Mouse (Mus musculus): ENCODE measurements around the gene Herc4. TPM values are rescaled to one million over a fixed set of nuclear protein-coding genes. Genes with fewer than 3 reads are reported as not detected.

The Herc4 gene
- polyA plus RNA-seq (2012; rRNA removed), result 6.0 and 7.2 TPM in 2 replicates

DNA sequence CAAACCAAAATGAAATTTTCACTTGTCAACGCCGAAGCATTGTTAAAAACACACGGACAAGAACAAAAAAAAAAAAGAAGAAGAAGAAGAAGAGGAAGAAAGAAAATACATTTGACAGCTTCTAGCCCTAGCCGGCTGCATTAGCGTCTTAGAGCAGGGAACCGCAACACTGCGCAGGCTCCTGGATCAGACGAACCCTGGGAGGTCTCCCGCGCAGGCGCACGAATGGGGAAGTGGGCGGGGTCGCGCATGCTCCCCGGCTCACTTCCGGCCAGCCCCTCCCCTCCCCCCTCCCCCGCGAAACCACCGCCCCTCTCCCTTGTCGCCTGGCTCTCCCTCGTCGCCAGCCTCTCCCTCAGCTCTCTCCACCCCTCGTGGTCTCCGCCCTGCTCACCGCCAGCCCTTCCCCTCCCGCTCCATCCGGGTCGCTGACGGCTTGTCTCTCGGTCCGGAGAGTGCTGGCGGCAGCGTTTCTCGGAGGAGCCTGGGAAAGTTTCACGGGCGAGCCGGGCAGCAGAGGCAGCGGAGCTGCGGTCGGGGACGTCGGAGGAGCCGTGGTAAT is at the start of gene Herc4:
TSS of gene Herc4 (plus strand) at position 318 of the 562 bp plus-strand sequence.
- Histone ChIP-seq H3K27me3 (ENCODE audit: control insufficient read depth, insufficient read depth, low read length) (no peaks in the 10 kb centered on the region), H3K36me3 (ENCODE audit: control insufficient read depth, insufficient read depth, low read length) (peaks cover 3% of the 10 kb centered on the region; the same call in 1 of the 2 replicates), H3K4me1 (ENCODE audit: control insufficient read depth, insufficient read depth, insufficient read length, low read length) (peaks cover 7% of the 10 kb centered on the region; the same call in 1 of the 2 replicates), H3K27ac (ENCODE audit: insufficient read depth, low read depth, low read length) (peak within 1 kb of the TSS; percentile 99), H3K4me3 (ENCODE audit: low read depth, low read length) (peak within 1 kb of the TSS; percentile 86)
- peak; percentile 97 for TF ChIP-seq POLR2A (IDR thresholded peaks at IDR 0.05; ENCODE audit: low read depth, low read length)
- no peak for TF ChIP-seq CTCF (IDR thresholded peaks at IDR 0.05; ENCODE audit: extremely low read depth, insufficient read length, insufficient replicate concordance, low read depth, low read length)
- 0% methylated on average over 44 of the region's 44 CpGs for WGBS

DNA sequence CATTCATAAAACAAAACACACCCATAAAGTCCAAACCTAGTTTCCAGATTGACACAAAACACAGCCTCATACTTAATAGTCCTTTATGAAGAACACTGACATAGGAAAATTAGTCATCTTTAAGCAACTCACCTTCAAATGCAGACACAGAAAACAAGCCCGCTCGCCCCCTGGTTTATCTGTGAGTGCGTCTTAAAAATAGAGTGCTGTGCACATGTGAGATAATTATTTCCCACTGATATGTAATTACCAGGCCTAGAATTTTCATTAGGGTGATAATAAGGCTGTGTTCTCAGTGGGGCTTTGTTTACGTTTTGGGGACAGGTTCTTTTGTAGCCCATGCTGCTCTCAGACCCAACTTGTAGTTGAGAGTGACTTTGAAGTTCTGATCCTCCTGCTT is 44.6 kb upstream of the Herc4 start:
- Histone ChIP-seq H3K4me1 (ENCODE audit: control insufficient read depth, insufficient read depth, insufficient read length, low read length) (no peaks in the 10 kb centered on the region), H3K4me3 (ENCODE audit: low read depth, low read length) (no peak overlapping the region), H3K36me3 (ENCODE audit: control insufficient read depth, insufficient read depth, low read length) (no peaks in the 10 kb centered on the region), H3K27me3 (ENCODE audit: control insufficient read depth, insufficient read depth, low read length) (no peaks in the 10 kb centered on the region), H3K27ac (ENCODE audit: insufficient read depth, low read depth, low read length) (no peak overlapping the region)
- TF ChIP-seq CTCF (IDR thresholded peaks at IDR 0.05; ENCODE audit: extremely low read depth, insufficient read length, insufficient replicate concordance, low read depth, low read length), result no peak
- TF ChIP-seq POLR2A (IDR thresholded peaks at IDR 0.05; ENCODE audit: low read depth, low read length), result no peak
- 78% methylated on average over 4 of the region's 4 CpGs for WGBS

DNA sequence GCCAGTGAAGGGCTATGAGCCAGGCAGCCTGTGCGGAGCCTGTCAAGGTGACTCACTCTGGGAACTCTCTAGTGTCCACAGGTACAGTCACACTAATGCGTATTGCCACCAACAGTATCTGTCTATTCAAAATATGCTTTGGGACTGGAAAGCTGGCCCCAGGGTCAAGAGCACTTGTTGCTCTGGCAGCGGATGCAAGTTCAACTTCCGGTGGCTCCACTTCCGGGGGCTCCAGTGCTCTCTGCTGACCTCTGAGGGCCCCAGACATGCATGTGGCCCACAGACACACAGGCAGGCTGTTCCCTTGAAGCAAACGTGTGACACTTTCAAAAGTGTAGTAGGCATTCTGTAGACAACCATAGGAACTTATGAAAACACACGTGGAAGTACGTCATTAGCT is 42.1 kb upstream of the Herc4 start:
- Histone ChIP-seq H3K4me1 (ENCODE audit: control insufficient read depth, insufficient read depth, insufficient read length, low read length) (no peaks in the 10 kb centered on the region), H3K4me3 (ENCODE audit: low read depth, low read length) (no peak overlapping the region), H3K36me3 (ENCODE audit: control insufficient read depth, insufficient read depth, low read length) (no peaks in the 10 kb centered on the region), H3K27me3 (ENCODE audit: control insufficient read depth, insufficient read depth, low read length) (no peaks in the 10 kb centered on the region), H3K27ac (ENCODE audit: insufficient read depth, low read depth, low read length) (no peak overlapping the region)
- TF ChIP-seq CTCF (IDR thresholded peaks at IDR 0.05; ENCODE audit: extremely low read depth, insufficient read length, insufficient replicate concordance, low read depth, low read length) (no peak), POLR2A (IDR thresholded peaks at IDR 0.05; ENCODE audit: low read depth, low read length) (no peak)
- WGBS, result 78% methylated on average over 8 of the region's 8 CpGs

DNA sequence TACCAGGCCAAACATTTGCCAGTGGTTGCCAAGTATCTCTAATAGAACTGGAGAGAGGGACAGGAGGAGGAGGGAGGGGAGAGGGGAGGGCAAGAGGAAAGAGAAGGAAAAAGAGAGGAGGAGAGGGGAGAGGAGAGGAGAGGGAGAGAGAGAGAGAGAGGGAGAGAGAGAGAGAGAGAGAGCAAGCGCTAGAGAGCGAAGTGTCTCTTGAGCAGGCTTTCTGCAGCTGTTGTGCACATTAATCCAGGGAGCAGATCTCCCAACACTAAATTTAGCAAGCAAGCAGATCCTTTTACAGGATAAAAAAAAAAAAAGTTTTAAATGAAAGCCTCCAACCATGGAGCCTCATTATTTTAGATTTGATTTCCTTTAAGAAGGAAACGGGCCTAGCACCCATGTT is 40.6 kb upstream of the Herc4 start:
- no peaks in the 10 kb centered on the region for H3K27me3 ChIP-seq (ENCODE audit: control insufficient read depth, insufficient read depth, low read length)
- TF ChIP-seq POLR2A (IDR thresholded peaks at IDR 0.05; ENCODE audit: low read depth, low read length) (no peak), CTCF (IDR thresholded peaks at IDR 0.05; ENCODE audit: extremely low read depth, insufficient read length, insufficient replicate concordance, low read depth, low read length) (no peak)
- WGBS, result 70% methylated on average over 3 of the region's 3 CpGs

DNA sequence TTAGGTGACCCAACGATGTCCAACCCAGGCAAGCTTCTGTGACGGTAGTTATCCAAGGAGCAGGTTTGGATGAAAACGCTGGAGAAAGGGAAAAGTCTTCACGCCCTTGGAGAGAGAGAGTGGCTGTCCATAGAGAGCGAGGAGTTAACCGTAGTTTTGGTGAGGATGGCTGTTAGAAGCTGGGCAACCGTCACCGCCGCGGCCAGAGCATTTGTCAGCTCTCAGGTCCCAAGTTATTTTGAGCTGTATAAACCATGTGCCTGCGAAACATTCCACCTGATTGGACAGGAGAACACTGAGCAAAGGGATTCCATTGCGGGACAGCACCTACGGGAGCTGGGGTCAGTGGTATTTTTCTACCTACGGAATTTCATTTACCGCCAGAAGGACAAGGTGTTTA is 39.9 kb upstream of the Herc4 start, which contains the start of gene Mypn:
TSS of gene Mypn (minus strand) at position 225 of the 400 bp plus-strand sequence.
- 89% methylated on average over 15 of the region's 15 CpGs for WGBS
- Histone ChIP-seq H3K36me3 (ENCODE audit: control insufficient read depth, insufficient read depth, low read length) (no peaks in the 10 kb centered on the region), H3K27me3 (ENCODE audit: control insufficient read depth, insufficient read depth, low read length) (no peaks in the 10 kb centered on the region), H3K4me3 (ENCODE audit: low read depth, low read length) (no peak within 1 kb of the TSS), H3K27ac (ENCODE audit: insufficient read depth, low read depth, low read length) (no peak within 1 kb of the TSS), H3K4me1 (ENCODE audit: control insufficient read depth, insufficient read depth, insufficient read length, low read length) (no peaks in the 10 kb centered on the region)
- TF ChIP-seq POLR2A (IDR thresholded peaks at IDR 0.05; ENCODE audit: low read depth, low read length) (no peak), CTCF (IDR thresholded peaks at IDR 0.05; ENCODE audit: extremely low read depth, insufficient read length, insufficient replicate concordance, low read depth, low read length) (no peak)

More for the DNA sequence above, 40.6 kb upstream of the Herc4 start:
- H3K27ac ChIP-seq (ENCODE audit: insufficient read depth, low read depth, low read length), result no peak overlapping the region
- H3K4me3 ChIP-seq (ENCODE audit: low read depth, low read length), result no peak overlapping the region
- no peaks in the 10 kb centered on the region for H3K36me3 ChIP-seq (ENCODE audit: control insufficient read depth, insufficient read depth, low read length)
- H3K4me1 ChIP-seq (ENCODE audit: control insufficient read depth, insufficient read depth, insufficient read length, low read length), result no peaks in the 10 kb centered on the region

DNA sequence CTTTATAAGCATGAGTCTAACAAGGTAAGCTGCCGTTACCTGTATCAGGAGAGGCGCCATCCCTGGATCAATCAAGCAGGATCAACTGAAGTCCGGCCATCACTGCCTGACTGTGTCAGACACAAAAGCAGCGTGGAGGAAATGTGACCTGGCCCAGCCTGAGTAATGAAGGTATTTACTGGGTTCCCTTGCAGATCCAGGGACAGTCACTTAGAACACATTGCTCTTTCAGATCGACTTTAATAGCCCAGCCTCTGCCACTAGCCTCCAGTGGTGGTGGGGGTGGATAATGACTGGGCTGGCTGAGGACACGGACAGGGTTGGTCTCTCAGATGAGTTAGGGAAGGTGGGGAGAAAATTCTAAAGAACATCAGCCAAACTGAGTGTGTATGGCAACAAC is 34.7 kb upstream of the Herc4 start:
- Histone ChIP-seq H3K27ac (ENCODE audit: insufficient read depth, low read depth, low read length) (no peak overlapping the region), H3K27me3 (ENCODE audit: control insufficient read depth, insufficient read depth, low read length) (no peaks in the 10 kb centered on the region), H3K36me3 (ENCODE audit: control insufficient read depth, insufficient read depth, low read length) (no peaks in the 10 kb centered on the region), H3K4me1 (ENCODE audit: control insufficient read depth, insufficient read depth, insufficient read length, low read length) (no peaks in the 10 kb centered on the region), H3K4me3 (ENCODE audit: low read depth, low read length) (no peak overlapping the region)
- 49% methylated on average over 6 of the region's 6 CpGs for WGBS
- TF ChIP-seq POLR2A (IDR thresholded peaks at IDR 0.05; ENCODE audit: low read depth, low read length), result no peak
- no peak for TF ChIP-seq CTCF (IDR thresholded peaks at IDR 0.05; ENCODE audit: extremely low read depth, insufficient read length, insufficient replicate concordance, low read depth, low read length)

DNA sequence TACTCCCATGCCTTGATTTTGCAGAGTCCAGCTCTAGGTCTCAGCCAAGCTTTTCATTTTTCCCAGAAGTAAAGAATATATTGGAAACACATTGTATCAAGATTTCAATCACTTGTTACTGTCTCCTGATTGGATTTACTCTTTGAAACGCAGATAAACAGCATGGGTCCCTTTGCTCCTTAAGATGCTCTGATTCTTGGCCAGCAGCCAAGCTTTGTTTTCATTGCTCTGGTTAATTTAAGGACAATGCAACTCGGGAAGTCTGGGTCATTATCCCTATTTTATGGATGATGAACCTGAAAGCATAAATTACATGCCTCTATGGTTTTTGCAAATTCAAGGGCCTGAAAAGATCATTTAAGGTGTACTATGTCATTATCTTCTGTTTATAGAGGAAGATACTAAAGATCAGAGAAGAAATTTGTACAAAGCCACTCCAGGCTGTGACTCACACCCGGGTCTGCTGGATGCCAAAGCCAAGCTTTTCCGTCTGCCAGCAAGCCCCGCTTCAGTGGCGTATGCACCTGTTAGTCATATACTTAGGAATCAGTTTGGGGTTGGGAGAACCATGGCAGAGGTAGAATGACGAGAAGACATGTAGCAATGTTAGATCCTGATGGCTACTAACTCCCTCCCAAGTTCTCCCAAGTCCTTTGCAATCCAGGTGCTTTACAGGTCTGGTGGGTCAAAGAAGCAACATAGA is 22.4 kb upstream of the Herc4 start:
- H3K4me3 ChIP-seq (ENCODE audit: low read depth, low read length), result no peak overlapping the region
- WGBS, result 47% methylated on average over 7 of the region's 7 CpGs
- H3K27me3 ChIP-seq (ENCODE audit: control insufficient read depth, insufficient read depth, low read length), result no peaks in the 10 kb centered on the region
- no peak for TF ChIP-seq CTCF (IDR thresholded peaks at IDR 0.05; ENCODE audit: extremely low read depth, insufficient read length, insufficient replicate concordance, low read depth, low read length)
- TF ChIP-seq POLR2A (IDR thresholded peaks at IDR 0.05; ENCODE audit: low read depth, low read length), result no peak
- H3K36me3 ChIP-seq (ENCODE audit: control insufficient read depth, insufficient read depth, low read length), result no peaks in the 10 kb centered on the region
- H3K27ac ChIP-seq (ENCODE audit: insufficient read depth, low read depth, low read length), result no peak overlapping the region
- no peaks in the 10 kb centered on the region for H3K4me1 ChIP-seq (ENCODE audit: control insufficient read depth, insufficient read depth, insufficient read length, low read length)

All from small intestine, adult 2 months (tissue).